Mouse (Mus musculus): ENCODE data around the gene Cma2.
"Not testable (repeated sequence)": the region's sequence is repeated elsewhere in the genome, so short reads cannot be mapped to it uniquely, and the experiment has no call there.

The Cma2 gene

DNA sequence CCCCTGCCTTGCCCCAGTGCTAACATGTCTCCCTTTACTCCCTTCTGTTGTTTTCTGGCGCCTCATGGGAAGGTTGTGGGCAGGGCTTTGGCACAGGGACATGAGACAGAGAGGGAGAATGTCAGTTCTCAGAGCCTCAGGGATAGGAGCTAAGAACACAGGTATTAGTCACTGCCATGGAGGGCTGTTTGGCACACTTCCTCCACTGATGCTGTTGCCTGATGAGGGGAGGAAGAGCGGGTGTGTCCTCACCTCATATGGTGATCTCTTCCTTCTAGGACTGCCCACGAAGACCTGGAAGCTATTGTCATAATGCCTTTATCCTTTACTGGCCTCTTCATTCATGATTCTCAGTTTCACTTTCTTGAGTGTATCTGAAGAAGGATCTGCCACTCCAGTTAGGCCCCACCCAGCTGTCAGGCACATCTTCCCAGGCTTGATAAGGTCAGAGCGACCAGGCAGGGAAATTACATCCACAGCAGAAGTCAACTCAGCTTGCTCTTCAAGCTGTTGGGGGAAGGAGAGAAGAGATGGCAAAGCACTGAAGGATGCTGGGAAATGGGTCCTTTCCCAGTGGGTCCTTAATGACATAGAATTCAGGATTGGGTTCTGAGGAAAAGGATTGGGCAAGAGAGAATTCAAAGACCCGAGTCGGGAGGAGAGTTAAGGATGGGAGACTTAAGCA lies at the start of gene Cma2:
TSS of gene Cma2 (plus strand) at position 635 of the 685 bp plus-strand sequence.
- no peak for DNase-seq (ENCODE audit: extremely low read depth, insufficient read length, low spot score)

- DNase-seq (ENCODE audit: extremely low read depth, insufficient read length, low spot score) = no peak
Measured at GRCm38 (mm10) chr14:55905518-55905917, 45.3 kb upstream of the Cma2 start.

DNA sequence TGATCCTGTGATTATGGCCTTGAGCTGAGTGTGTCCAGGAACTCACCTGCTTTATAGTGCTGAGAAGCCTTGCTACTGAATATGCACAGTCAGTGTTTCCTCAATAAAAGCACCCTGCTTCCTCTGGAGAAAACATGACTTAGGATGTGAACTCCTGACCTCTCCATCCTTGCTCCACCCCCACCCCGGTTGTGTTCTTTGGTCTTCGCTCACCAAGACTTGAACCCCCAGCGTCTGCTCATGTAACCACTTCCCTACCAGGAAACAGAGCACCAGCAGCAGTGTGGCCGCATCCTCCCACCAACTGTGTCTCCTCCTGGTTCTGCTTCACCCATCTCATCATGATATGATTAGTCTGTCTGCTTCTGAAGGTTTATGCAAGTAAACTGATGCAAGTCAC lies 37.4 kb upstream of the Cma2 start:
- DNase-seq (ENCODE audit: extremely low read depth, insufficient read length, low spot score) = no peak

DNA sequence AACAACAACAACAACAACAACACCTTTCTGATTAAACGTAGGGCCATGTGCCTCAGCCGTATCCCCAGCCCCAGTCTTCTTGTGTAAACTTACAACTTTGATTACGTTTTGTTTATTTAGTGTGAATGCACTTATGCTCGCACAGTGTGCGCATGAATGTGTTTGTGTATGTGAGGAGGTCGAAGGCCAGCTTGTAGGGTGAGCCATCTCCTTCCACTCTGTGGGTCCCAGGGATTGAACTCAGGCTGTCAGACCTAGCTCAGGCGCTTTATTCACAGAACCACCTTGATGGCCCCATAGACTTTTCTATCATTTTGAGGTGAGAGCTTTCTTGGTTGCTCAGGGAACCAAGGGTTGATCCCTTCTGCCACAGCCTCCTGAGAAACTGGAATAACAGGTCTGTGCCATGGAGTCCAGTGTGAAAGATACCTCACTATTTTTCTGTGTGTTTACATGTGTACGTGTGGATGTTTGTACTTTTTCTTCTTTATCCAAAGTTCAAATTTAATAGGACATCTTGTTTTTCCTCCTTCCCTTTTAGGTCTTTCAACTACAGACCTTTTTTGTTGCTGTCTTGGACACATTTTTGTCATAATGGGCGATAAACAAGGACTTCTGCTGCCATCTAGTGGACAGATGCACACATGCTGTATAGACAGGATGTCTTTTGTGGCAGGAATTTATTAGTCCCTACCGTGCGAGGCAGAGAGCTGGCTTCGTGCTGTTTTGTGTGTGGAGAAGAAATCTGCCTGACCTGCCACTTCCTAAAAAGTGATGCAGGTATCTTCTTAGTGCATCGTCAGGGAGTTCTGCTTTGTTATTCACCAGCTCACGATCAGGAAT lies 32.3 kb upstream of the Cma2 start:
- no peak for DNase-seq (ENCODE audit: extremely low read depth, insufficient read length, low spot score)

DNA sequence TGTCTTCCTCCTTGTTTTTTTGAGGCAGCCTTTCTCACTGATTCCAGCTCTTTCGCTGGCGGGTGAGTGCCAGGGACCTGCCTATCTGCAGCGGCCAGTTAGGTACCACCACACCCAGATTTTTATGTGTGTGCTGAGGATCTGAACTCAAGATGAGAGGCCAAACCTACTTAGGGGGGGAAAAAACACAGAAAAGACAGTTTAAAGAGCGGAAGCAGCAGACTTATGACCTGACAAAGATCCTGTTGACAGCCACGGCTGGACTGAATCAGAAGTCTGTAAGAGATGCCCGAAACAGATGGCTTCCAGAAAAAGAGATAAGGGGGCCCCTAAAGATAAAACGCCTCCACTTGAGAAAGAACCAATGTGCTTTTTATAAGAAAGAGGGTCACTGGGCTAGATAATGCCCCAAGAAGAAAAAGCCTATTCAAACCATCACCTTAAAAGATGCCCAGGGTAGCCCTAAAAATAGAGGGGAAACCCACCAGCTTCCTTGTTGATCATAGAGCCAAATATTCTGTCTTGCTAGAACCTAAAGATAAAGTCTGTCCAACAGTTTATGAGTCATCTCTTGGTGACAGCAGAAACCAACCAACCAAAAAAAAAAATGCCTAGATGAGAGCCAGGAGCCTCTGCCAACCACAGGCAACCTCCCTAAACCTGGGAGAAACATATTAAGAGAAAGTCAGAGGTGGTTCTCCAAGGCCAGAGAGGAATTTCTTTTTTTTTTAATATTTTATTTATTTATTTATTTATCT lies 28.1 kb upstream of the Cma2 start:
- no peak for DNase-seq (ENCODE audit: extremely low read depth, insufficient read length, low spot score)

DNA sequence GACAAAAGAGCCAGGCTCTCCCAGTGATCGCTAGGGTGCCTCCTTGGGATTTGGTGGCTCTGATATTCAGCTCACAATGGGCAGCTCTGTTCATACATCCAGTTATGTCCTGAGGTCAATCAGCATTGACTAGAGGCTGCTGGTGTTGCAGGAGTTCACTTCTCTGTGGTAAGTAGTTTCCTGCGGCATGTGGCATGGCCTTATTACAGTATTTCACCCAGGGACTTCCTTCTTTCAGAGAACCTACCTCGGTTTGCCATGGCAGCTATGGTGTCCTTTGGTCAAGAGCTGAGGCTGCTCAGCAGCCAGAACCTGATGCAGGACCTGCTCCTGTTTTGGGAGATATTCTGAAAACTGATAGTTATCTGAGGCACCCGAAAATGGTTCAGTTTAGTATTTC lies 23.9 kb upstream of the Cma2 start:
- DNase-seq (ENCODE audit: extremely low read depth, insufficient read length, low spot score) = no peak

- DNase-seq (ENCODE audit: extremely low read depth, insufficient read length, low spot score) = no peak
Measured at GRCm38 (mm10) chr14:55929263-55929997, 21.4 kb upstream of the Cma2 start.

DNA sequence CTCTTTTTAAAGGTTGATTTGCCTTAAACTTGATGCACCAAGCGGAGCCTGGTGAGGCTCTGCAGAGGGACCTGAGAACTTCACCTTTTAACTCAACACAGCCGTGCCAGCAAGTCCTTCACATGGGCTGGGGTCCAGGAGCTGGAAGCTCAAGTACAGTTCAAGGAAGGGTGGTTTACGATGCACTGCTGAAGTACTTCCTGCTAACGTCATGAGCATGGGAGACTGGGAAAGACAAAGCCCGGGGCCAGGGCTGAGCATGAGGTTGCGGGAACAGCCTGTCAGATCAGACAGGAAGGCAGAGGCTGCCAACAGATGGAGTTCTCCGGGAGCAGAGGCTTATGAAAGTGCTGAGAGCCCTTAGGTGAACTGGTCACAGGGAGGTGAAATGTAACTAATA lies 17.2 kb upstream of the Cma2 start:
- DNase-seq (ENCODE audit: extremely low read depth, insufficient read length, low spot score) = no peak

DNA sequence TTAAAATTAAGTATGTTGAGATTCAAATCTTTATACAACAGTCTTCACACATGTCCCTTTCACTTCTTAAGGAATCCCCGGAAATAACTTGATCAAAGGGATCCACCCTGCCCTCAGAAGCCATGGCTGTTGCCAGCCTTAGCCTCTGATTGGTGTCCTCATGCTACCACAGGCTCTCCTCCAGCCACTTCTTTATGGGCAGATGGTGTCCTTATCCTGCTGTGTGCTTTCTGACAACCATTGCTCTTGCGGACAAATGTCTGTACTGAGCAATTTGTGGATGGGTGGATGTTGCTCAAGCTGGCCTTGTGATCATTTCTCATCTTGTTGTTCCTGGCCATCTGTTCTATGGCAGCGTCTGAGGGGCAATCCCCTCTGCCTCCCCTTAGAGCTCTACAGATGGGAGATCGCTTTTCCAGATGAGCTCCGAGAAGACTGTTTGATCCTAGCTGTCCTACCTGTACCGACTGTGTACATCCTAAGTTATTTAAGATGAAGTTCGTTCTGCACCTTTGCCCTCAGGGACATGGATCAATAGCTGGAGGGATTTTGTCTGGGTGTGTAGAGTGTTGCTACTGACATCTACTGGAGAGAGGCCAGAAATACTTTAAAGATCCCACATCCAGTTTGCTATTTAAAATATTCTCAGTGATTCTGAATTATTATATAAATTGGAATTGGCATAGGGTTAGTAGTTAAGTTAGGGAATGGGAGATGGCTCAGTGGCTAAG lies 10.5 kb upstream of the Cma2 start:
- DNase-seq (ENCODE audit: extremely low read depth, insufficient read length, low spot score) = no peak

DNA sequence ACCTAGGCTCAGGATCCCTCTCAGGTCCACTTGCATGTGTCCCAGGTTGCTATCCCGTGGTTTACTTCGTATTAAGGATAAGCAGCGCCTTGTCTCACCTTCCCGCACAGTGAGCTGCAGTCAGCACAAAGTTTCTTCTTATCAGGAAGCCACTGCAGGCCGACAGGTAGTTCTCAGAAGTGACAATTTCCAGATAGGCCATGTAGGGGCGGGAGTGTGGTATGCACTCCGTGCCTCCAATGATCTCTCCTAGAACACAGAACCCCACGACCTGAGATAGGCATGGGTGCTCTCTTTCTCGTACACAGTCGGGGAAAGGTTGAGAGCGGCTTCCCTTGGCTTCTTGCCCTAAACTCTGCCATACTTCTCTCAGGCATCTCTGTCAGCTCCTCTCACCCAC lies 7.2 kb upstream of the Cma2 start:
- no peak for DNase-seq (ENCODE audit: extremely low read depth, insufficient read length, low spot score)

DNA sequence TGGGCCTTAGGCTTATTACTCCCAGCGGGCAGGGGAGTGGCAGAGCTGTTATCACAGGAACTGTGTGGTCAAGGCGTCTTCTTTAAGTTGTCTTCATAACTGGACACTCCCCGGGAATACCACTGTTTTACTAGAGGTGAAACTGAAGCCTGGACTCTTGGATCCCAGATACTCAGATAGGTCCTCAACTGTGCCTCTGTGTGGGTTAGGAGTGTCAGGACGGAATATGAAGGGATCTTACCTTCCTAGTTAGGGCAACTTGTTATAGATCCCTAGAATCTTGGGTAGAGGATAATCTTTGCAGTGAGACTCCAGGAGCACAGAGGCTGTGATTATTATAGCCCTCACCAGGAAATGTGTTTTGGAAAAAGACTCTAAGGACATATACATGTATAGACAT lies 6.2 kb upstream of the Cma2 start, which contains the start of gene Cma1:
TSS of gene Cma1 (minus strand) at position 101 of the 400 bp plus-strand sequence.
- no peak for DNase-seq (ENCODE audit: extremely low read depth, insufficient read length, low spot score)

DNA sequence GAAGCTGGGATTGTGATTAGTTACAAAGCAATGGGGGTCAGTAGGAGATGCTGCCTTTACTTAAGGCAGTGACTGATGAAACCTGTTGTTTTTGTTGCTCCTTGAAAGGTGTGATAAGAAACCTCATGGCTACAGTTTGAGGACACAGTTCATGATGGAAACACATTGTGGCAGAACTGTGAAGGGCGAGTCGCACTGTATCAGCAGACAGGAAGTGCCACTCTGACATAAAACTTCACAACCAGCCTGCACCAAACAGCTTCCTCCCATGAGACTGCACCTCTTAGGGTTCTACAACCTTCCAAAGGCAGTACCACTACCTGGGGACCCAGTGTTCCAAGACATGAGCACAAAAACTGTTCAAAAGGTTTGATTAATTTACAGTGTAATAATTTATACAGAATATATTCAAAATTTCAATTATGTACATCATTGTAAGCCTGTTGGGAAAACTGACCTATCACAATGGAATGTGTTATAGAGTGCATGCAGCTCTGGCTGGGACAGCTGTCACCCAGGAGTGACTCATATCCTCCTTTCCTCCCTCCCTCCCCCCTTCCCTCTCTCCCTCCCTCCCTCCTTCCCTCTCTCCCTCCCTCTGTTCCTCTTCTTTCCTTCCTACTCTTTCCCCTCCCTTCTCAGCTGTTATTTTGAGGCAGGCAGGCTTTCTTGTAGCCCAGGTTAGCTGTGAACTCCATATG lies 4.4 kb upstream of the Cma2 start:
- peak; percentile 16 for DNase-seq (ENCODE audit: extremely low read depth, insufficient read length, low spot score)

GRCm38 (mm10) chr14:55963263-55963662 lies 12.5 kb downstream of the Cma2 start:
- DNase-seq (ENCODE audit: extremely low read depth, insufficient read length, low spot score) = no peak

- not testable (repeated sequence) for DNase-seq (ENCODE audit: extremely low read depth, insufficient read length, low spot score)
Measured at GRCm38 (mm10) chr14:55963900-55964299, 13.1 kb downstream of the Cma2 start.

GRCm38 (mm10) chr14:55987464-55987863 lies 36.7 kb downstream of the Cma2 start:
- DNase-seq (ENCODE audit: extremely low read depth, insufficient read length, low spot score) = not testable (repeated sequence)

DNA sequence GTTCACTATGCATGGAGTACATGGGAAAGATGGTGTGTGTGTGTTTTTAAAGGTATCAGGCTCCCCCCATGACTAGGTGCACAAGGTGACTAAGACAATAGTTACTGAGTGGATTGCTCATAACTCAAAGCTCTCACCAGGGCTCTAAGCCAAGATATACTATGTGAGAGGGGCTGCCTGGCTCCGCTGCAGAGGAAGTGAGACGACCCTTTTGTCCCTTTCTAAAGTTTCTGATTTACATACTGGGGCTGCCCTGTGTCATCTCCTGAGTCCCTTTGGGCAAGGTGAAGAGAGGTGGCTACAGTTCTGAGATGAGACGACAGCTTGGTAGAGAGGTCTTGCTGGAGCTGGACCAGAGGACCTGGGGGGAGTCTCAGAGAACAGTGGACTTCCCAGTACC lies 62.4 kb downstream of the Cma2 start:
- DNase-seq (ENCODE audit: extremely low read depth, insufficient read length, low spot score) = no peak

DNA sequence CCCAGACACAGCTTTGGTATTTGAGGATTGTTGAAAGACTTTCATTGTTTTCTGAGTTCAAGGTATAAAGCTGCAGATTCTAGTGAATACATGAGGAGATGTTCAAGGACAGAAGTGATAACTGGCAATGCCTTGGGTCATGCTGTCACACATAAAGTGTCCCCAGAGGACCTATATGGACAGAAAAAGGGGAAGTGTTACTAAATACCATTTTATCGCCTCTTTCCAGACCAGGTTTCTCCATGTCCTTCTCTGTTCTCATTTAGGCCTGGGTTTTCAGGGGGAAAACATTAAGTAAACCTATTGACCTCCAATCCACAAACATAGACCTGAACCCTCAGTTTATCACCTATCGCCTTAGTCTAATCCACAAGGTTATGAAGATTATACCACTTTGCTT lies 63.1 kb downstream of the Cma2 start:
- no peak for DNase-seq (ENCODE audit: extremely low read depth, insufficient read length, low spot score)

DNA sequence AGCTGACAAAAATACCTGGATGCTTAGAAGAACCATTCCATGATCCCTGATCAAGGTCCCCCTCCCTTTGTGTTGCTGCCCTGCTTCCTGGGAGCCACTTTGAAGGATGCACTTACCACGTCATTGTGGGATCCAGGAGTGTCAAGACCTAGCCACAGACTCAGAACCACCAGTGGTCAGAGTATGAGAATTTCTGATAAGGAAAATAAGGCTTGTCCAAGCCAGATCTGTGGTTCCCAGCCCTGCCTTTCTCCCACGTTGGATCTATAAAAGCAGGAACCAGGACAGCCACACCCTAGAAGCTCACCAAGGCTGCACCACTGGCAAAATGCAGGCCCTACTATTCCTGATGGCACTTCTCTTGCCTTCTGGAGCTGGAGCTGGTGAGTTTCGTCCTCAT lies 66.9 kb downstream of the Cma2 start, which contains the start of gene Mcpt1:
TSS of gene Mcpt1 (plus strand) at position 301 of the 400 bp plus-strand sequence.
- DNase-seq (ENCODE audit: extremely low read depth, insufficient read length, low spot score) = not testable (repeated sequence)

- no peak for DNase-seq (ENCODE audit: extremely low read depth, insufficient read length, low spot score)
Measured at GRCm38 (mm10) chr14:56019446-56019845, 68.7 kb downstream of the Cma2 start.

Measured in 3134 (cell line).